Mouse (Mus musculus): ENCODE measurements around the gene Tango2. TPM values are rescaled to one million over a fixed set of nuclear protein-coding genes. Genes with fewer than 3 reads are reported as not detected.

The Tango2 gene
- polyA plus RNA-seq (2012; rRNA removed), result 57.0 and 57.6 TPM in 2 replicates

GRCm38 (mm10) chr16:18347931-18348600 is at the start of gene Tango2, which contains the start of gene Arvcf:
TSS of gene Tango2 (minus strand) at chr16:18348103.
TSS of gene Arvcf (plus strand) at chr16:18348182.

GRCm38 (mm10) chr16:18289067-18289588 is 58.8 kb downstream of the Tango2 start, which contains the start of gene Dgcr8:
TSS of gene Dgcr8 (minus strand) at chr16:18289246.

GRCm38 (mm10) chr16:18258221-18258620 is 89.7 kb downstream of the Tango2 start, which contains the start of gene Gm49776:
TSS of gene Gm49776 (minus strand) at chr16:18258321.

Other genes starting within 250 kb of the Tango2 start
- gene Rtn4r, start 220.5 kb downstream of the Tango2 start, polyA plus RNA-seq (2012; rRNA removed), result 31.5 and 34.6 TPM in 2 replicates
- gene Ccdc188, start 130.2 kb downstream of the Tango2 start, polyA plus RNA-seq (2012; rRNA removed), result 0.09 TPM in 1 of 2 replicates, not detected in the other
- 51.3 and 56.7 TPM in 2 replicates for gene Zdhhc8, start 113.0 kb downstream of the Tango2 start, polyA plus RNA-seq (2012; rRNA removed)
- gene Trmt2a, start 99.4 kb downstream of the Tango2 start, polyA plus RNA-seq (2012; rRNA removed), result 122 and 124 TPM in 2 replicates
- gene Ranbp1, start 99.4 kb downstream of the Tango2 start, polyA plus RNA-seq (2012; rRNA removed), result 244 and 269 TPM in 2 replicates
- gene Gm49776, start 89.8 kb downstream of the Tango2 start, polyA plus RNA-seq (2012; rRNA removed), result 0.32 and 0.84 TPM in 2 replicates
- gene Dgcr8, start 58.9 kb downstream of the Tango2 start, polyA plus RNA-seq (2012; rRNA removed), result 81.7 and 91.3 TPM in 2 replicates
- gene Arvcf, start 79 bp upstream of the Tango2 start, polyA plus RNA-seq (2012; rRNA removed), result 137 and 154 TPM in 2 replicates
- gene Txnrd2, start 78.3 kb upstream of the Tango2 start, polyA plus RNA-seq (2012; rRNA removed), result 19.2 and 20.1 TPM in 2 replicates
- 57.9 and 65.8 TPM in 2 replicates for gene Comt, start 78.7 kb upstream of the Tango2 start, polyA plus RNA-seq (2012; rRNA removed)
- 12.7 and 15.1 TPM in 2 replicates for gene Gnb1l, start 150.6 kb upstream of the Tango2 start, polyA plus RNA-seq (2012; rRNA removed)
- 7.7 and 10.5 TPM in 2 replicates for gene Rtl10, start 150.8 kb upstream of the Tango2 start, polyA plus RNA-seq (2012; rRNA removed)
- gene Tbx1, start 242.6 kb upstream of the Tango2 start, polyA plus RNA-seq (2012; rRNA removed), result 1.3 and 6.8 TPM in 2 replicates

Measured in central nervous system, embryonic 14 days (tissue).